Mouse (Mus musculus) kidney, embryonic 14.5 days (tissue): ENCODE data around the gene Clic1. TPM values are rescaled to one million over a fixed set of nuclear protein-coding genes. Genes with fewer than 3 reads are reported as not detected.

Source experiments
- ATAC-seq: fragments of 200-750 bp; cut with Nextera tagmentation; 2 replicates; pipeline ENCODE4 v1.8.0; 2017; ENCODE audit warnings: moderate number of reproducible peaks, mild to moderate bottlenecking, moderate TSS enrichment, moderate library complexity; ENCODE audit not compliant: low FRiP score, low TSS enrichment
- H3K27ac ChIP-seq: fragments of 300-500 bp; sonication (generic); 2 replicates; pipeline ENCODE4 v1.5.1; 2014; ENCODE audit warnings: low read depth, mild to moderate bottlenecking, low read length, moderate library complexity, mixed read lengths
- H3K27me3 ChIP-seq: fragments of 300-500 bp; sonication (generic); 2 replicates; pipeline ENCODE4 v1.6.1; 2014; ENCODE audit warnings: mild to moderate bottlenecking, low read length; ENCODE audit not compliant: control insufficient read depth, insufficient read depth
- H3K36me3 ChIP-seq: fragments of 300-500 bp; sonication (generic); 2 replicates; pipeline ENCODE4 v1.6.1; 2014; ENCODE audit warnings: low read length, mixed read lengths; ENCODE audit not compliant: control insufficient read depth, insufficient read depth
- H3K4me1 ChIP-seq: fragments of 300-500 bp; sonication (generic); 2 replicates; pipeline ENCODE4 v1.6.1; 2014; ENCODE audit warnings: low read length, mixed read lengths; ENCODE audit not compliant: control insufficient read depth, insufficient read depth
- H3K4me2 ChIP-seq: fragments of 300-500 bp; sonication (generic); replicated peaks from 2 replicates; pipeline ENCODE4 v1.6.1; 2014; ENCODE audit warnings: low read depth, mild to moderate bottlenecking, low read length
- H3K4me3 ChIP-seq: fragments of 300-500 bp; sonication (generic); 2 replicates; pipeline ENCODE4 v1.5.1; 2014; ENCODE audit warnings: mild to moderate bottlenecking, low read length
- H3K9ac ChIP-seq: fragments of 300-500 bp; sonication (generic); 2 replicates; pipeline ENCODE4 v1.6.1; 2014; ENCODE audit warnings: low read depth, mild to moderate bottlenecking, low read length, moderate library complexity
- H3K9me3 ChIP-seq: fragments of 300-500 bp; sonication (generic); 2 replicates; pipeline ENCODE4 v1.6.1; 2016; ENCODE audit warnings: low read length; ENCODE audit not compliant: control insufficient read depth
- WGBS: fragments of 180-500 bp; shearing (Covaris S2); extraction: QIAGEN DNeasy Blood & Tissue Kit; methylation state at CpG from one replicate; pipeline ENCODE4 v1.1.7; 2014; 5-methylcytosine and 5-hydroxymethylcytosine counted together
- polyA plus RNA-seq: library from polyadenylated mRNA; unstranded; fragments of >200 nt; fragmentation: Nextera tagmentation; extraction: Ambion mirVana; gene quantifications from 2 replicates; pipeline ENCODE4 v1.2.1, GENCODE M21; 2014

The Clic1 gene
- polyA plus RNA-seq, 1 experiment from 2014 or later = 72.1 TPM

GRCm38 (mm10) chr17:35090166-35090932 lies 40.6 kb downstream of the Clic1 start:
- no peaks in the 10 kb centered on the region for H3K27me3 ChIP-seq
- no peak for ATAC-seq
- H3K9me3 ChIP-seq = no peaks in the 10 kb centered on the region
- WGBS = 67% methylated on average over 8 of the region's 8 CpGs
- H3K36me3 ChIP-seq = peaks cover 26% of the 10 kb centered on the region
- H3K27ac ChIP-seq = no peak overlapping the region
- peak overlapping the region; percentile 67 for H3K4me2 ChIP-seq
- H3K9ac ChIP-seq = peak overlapping the region; percentile 86; the same call in 1 of the 2 replicates
- H3K4me3 ChIP-seq = peak overlapping the region; percentile 64
- H3K4me1 ChIP-seq = peaks cover 12% of the 10 kb centered on the region

- H3K9me3 ChIP-seq = no peaks in the 10 kb centered on the region
- H3K27me3 ChIP-seq = no peaks in the 10 kb centered on the region
- peaks cover 15% of the 10 kb centered on the region for H3K4me1 ChIP-seq
- WGBS = 83% methylated on average over 14 of the region's 14 CpGs
- H3K27ac ChIP-seq = no peak overlapping the region
- no peak overlapping the region for H3K4me3 ChIP-seq
- ATAC-seq = no peak
- no peak overlapping the region for H3K9ac ChIP-seq
- peaks cover 44% of the 10 kb centered on the region for H3K36me3 ChIP-seq
- H3K4me2 ChIP-seq = no peak overlapping the region
Measured at GRCm38 (mm10) chr17:35092403-35093198, 42.8 kb downstream of the Clic1 start.

DNA sequence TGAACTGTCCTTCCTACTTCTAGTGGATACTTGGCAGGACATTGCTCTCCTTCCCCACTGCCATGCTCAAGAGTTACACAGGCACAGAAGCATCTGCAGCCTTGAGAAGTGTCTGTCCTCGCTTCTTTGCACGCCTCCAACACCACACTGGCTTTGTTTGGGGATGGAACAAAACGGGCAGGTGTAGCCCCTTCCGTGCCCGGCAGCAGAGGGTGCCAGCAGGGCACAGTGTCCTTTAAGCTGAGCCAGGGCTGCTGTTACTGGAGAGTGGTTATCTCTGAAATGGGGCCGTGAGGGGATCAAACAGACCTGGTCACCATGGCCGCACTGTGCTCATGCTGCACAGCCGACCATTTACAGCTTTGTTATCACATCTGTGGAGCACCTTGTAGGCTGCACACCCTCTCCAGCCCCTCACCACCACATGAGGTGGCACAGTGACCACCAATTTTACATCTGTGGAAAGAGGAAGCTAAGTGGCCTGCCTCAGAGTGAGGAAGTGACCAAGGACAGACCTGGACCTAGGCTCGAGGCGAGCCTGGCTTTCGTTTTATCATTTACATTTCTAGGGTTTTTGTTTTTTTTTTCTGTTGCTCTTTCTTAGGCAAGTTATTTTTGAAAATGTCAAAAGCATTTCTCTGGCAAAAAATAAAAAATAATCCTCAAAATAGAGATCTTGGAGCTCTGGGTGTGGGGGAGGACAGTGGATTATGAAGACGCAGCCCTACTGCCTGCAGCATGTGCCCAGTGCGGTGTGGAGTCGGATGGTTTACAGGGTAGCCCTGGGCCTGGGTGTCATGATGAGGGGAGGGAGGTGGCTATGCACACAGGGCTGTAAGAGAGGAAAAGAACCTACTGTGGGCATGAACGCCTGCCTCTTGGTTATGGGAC lies 45.0 kb downstream of the Clic1 start:
- Histone ChIP-seq H3K27ac (no peak overlapping the region), H3K9me3 (no peaks in the 10 kb centered on the region), H3K36me3 (peaks cover 63% of the 10 kb centered on the region), H3K27me3 (no peaks in the 10 kb centered on the region), H3K4me3 (no peak overlapping the region), H3K4me2 (no peak overlapping the region), H3K4me1 (peaks cover 14% of the 10 kb centered on the region), H3K9ac (no peak overlapping the region)
- 92% methylated on average over 15 of the region's 15 CpGs for WGBS
- no peak for ATAC-seq

- no peak overlapping the region for H3K9ac ChIP-seq
- H3K27me3 ChIP-seq = no peaks in the 10 kb centered on the region
- peaks cover 77% of the 10 kb centered on the region for H3K36me3 ChIP-seq
- no peak for ATAC-seq
- no peak overlapping the region for H3K27ac ChIP-seq
- H3K4me1 ChIP-seq = 0 out of 2 replicates have a peak, but pooled peaks cover 5% of the 10 kb centered on the region
- no peaks in the 10 kb centered on the region for H3K9me3 ChIP-seq
- no peak overlapping the region for H3K4me3 ChIP-seq
- 76% methylated on average over 12 of the region's 12 CpGs for WGBS
- H3K4me2 ChIP-seq = no peak overlapping the region
Measured at GRCm38 (mm10) chr17:35096597-35096996, 46.8 kb downstream of the Clic1 start.

GRCm38 (mm10) chr17:35097164-35097655 lies 47.4 kb downstream of the Clic1 start:
- peaks cover 81% of the 10 kb centered on the region for H3K36me3 ChIP-seq
- no peaks in the 10 kb centered on the region for H3K27me3 ChIP-seq
- H3K4me3 ChIP-seq = no peak overlapping the region
- H3K9ac ChIP-seq = no peak overlapping the region
- H3K9me3 ChIP-seq = no peaks in the 10 kb centered on the region
- H3K4me1 ChIP-seq = 0 out of 2 replicates have a peak, but pooled peaks cover 5% of the 10 kb centered on the region
- ATAC-seq = no peak
- H3K27ac ChIP-seq = no peak overlapping the region
- no peak overlapping the region for H3K4me2 ChIP-seq
- WGBS = 79% methylated on average over 12 of the region's 12 CpGs

GRCm38 (mm10) chr17:35100196-35100765 lies 50.5 kb downstream of the Clic1 start:
- H3K4me1 ChIP-seq = 0 out of 2 replicates have a peak, but pooled peaks cover 8% of the 10 kb centered on the region
- H3K27ac ChIP-seq = peak overlapping the region; percentile 30; the same call in 1 of the 2 replicates
- WGBS = 44% methylated on average over 10 of the region's 10 CpGs
- no peak overlapping the region for H3K4me2 ChIP-seq
- H3K27me3 ChIP-seq = no peaks in the 10 kb centered on the region
- H3K9ac ChIP-seq = peak overlapping the region; percentile 7; the same call in 1 of the 2 replicates
- no peak for ATAC-seq
- H3K36me3 ChIP-seq = peaks cover 76% of the 10 kb centered on the region
- no peaks in the 10 kb centered on the region for H3K9me3 ChIP-seq
- no peak overlapping the region for H3K4me3 ChIP-seq

GRCm38 (mm10) chr17:35101161-35101560 lies 51.4 kb downstream of the Clic1 start:
- no peaks in the 10 kb centered on the region for H3K9me3 ChIP-seq
- no peaks in the 10 kb centered on the region for H3K27me3 ChIP-seq
- H3K4me3 ChIP-seq = no peak overlapping the region
- peaks cover 72% of the 10 kb centered on the region for H3K36me3 ChIP-seq
- H3K27ac ChIP-seq = no peak overlapping the region
- no peak for ATAC-seq
- WGBS = 81% methylated on average over 11 of the region's 11 CpGs
- H3K4me1 ChIP-seq = peaks cover 10% of the 10 kb centered on the region; the same call in 1 of the 2 replicates
- no peak overlapping the region for H3K4me2 ChIP-seq
- peak overlapping the region; percentile 13; the same call in 1 of the 2 replicates for H3K9ac ChIP-seq

GRCm38 (mm10) chr17:35102299-35102698 lies 52.5 kb downstream of the Clic1 start:
- WGBS = 70% methylated on average over 8 of the region's 8 CpGs
- H3K4me3 ChIP-seq = no peak overlapping the region
- H3K4me1 ChIP-seq = peaks cover 10% of the 10 kb centered on the region; the same call in 1 of the 2 replicates
- no peaks in the 10 kb centered on the region for H3K27me3 ChIP-seq
- H3K9me3 ChIP-seq = no peaks in the 10 kb centered on the region
- peak overlapping the region; percentile 24; the same call in 1 of the 2 replicates for H3K27ac ChIP-seq
- ATAC-seq = peak; percentile 21; the same call in 1 of the 2 replicates
- H3K9ac ChIP-seq = no peak overlapping the region
- H3K4me2 ChIP-seq = no peak overlapping the region
- peaks cover 61% of the 10 kb centered on the region for H3K36me3 ChIP-seq
